Mouse (Mus musculus): ENCODE data around the gene AU022252.

DNA sequence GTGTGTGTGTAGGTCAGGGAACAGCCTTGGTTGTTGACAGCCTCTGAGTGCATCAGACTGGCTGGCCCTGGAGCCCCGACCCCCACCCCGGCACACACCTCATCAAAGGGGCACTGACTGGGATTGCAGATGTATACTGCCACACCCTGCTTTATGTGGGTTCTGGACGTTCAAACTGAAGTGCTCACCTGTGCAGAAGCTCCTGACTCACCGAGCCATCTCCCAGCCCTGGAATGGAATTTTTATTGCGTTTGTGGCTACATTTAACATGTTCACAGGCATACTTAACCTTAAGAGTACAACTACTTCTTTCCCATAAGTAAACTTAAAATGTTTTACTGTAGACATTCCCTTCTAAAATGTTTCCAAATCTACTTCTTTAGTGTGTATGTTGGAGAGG is 74.6 kb downstream of the AU022252 start:
- TF ChIP-seq POLR2A (IDR thresholded peaks at IDR 0.05; ENCODE audit: insufficient read depth, low read depth, low read length) (no peak), EP300 (IDR thresholded peaks at IDR 0.05; ENCODE audit: insufficient read depth, low read depth, low read length) (no peak), CTCF (IDR thresholded peaks at IDR 0.05) (no peak)

Data from heart, adult 2 months (tissue).